Mouse (Mus musculus): ENCODE data around the gene Ggps1.

The Ggps1 gene

GRCm38 (mm10) chr13:14063013-14063941 lies at the start of gene Ggps1, which contains the start of gene Arid4b:
TSS of gene Ggps1 (minus strand) at chr13:14063488.
TSS of gene Arid4b (plus strand) at chr13:14063232.
- peak; percentile 100 for DNase-seq (ENCODE audit: low read depth, low spot score)

GRCm38 (mm10) chr13:14111146-14111545 lies 47.9 kb upstream of the Ggps1 start:
- no peak for DNase-seq (ENCODE audit: low read depth, low spot score)

DNA sequence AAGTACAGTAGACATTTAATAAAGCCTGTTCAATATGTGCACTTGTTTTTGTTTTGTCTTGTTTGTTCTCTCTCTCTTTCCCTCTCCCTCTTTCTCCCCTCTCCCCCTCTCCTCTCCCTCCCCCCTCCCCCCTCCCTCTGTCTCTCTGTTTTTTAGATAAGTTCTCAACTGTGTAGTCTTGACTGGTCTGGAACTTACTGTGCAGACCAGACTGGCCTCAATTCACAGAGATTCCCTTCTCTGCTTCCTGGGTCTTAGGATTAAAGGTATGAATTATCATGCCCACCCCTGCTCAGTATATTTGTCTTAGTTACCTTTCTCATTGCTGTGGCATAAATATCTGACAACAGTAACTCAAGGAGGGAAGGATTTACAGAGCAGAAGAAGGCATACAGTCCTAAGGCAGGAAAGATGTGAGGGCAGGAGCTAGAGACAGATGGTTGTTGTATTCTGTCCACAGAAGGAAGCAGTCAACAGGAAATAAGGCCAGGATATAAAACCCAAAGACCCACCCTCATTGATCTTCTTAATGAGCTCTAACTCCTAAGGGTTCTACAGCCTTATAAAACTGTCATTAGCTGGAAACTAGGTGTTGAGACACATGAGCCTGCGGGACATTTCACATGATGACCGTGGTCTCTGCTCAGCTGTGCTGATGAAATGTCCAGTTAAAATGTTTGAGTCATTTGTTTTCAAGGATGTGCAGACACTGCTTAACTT lies 47.0 kb upstream of the Ggps1 start:
- no peak for DNase-seq (ENCODE audit: low read depth, low spot score)

- no peak for DNase-seq (ENCODE audit: low read depth, low spot score)
Measured at GRCm38 (mm10) chr13:14103026-14103425, 39.7 kb upstream of the Ggps1 start.

- no peak for DNase-seq (ENCODE audit: low read depth, low spot score)
Measured at GRCm38 (mm10) chr13:14088669-14089068, 25.4 kb upstream of the Ggps1 start.

DNA sequence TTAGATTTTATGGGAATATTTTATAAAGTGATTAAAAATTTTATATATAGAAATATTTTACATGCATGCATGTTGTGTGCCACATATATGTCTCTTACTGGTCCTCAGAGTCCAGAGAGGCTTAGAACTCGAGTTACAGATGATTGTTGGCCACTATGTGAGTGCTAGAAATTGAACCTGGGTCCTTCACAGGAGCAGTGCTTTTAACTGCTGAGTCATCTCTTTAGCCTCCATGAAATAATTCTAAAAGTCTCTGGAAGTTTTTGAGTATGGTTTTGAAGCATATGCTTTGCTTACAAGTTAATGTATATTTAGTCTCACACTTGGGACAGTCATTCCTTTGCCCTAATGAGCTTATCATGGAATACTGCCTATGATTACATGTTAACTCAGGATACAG lies 12.0 kb upstream of the Ggps1 start:
- DNase-seq (ENCODE audit: low read depth, low spot score): no peak

- no peak for DNase-seq (ENCODE audit: low read depth, low spot score)
Measured at GRCm38 (mm10) chr13:14074371-14074770, 11.1 kb upstream of the Ggps1 start.

DNA sequence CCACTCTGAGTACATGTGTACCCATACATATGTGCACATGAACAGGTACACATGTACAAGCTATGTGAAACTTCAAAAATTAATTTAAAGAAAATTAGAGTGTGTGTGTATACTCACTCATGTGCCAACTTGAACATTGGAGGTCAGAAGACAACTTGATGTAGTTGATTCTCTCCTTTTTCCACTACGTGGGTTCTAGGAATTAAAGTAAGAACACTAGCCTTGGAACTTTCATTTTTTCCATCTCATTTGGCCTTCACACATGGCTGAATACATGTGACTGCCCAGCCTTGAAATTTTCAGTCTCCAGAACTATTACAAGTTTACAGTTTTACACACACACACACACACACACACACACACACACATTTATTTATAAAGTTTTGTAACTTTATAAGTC lies 6.0 kb upstream of the Ggps1 start:
- no peak for DNase-seq (ENCODE audit: low read depth, low spot score)

DNA sequence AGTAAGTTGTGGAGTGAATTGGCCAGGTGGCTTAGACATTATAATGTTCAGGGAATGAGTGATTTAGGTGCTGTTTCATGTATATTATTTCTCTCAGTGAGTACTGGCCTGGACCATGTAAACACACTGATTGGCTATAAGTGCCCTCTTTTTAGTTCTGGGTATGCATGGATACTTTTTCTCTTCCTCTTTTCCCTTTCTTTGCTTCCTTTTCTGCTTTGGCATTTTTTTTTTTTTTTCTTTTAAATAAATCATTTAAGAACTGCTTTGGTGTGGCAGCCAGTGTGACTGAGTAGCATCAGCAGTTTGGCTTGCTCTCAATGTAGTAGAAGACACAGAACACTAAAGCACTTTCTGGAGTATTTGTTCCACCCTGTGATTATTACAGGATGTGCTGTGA lies 4.7 kb upstream of the Ggps1 start:
- no peak for DNase-seq (ENCODE audit: low read depth, low spot score)

DNA sequence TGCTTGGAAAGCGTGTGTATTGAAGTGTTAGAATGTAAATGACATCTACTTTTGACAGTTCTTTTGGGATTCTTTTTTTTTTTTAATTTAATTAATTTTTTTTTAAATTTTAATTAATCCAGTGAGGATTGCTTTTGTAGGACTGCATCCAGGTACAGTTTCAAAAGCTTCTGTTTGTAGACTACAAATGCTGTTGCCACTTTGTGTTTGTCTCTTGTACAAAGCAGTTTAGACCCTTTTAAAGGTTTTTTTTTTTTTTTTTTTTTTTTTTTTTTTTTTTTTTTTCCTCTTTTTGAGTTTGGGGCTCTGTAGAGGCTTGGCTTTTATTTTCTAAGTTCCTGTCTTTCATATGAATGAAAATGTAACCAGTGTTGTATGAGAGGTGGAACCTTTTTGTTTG lies 2.4 kb upstream of the Ggps1 start:
- no peak for DNase-seq (ENCODE audit: low read depth, low spot score)

DNA sequence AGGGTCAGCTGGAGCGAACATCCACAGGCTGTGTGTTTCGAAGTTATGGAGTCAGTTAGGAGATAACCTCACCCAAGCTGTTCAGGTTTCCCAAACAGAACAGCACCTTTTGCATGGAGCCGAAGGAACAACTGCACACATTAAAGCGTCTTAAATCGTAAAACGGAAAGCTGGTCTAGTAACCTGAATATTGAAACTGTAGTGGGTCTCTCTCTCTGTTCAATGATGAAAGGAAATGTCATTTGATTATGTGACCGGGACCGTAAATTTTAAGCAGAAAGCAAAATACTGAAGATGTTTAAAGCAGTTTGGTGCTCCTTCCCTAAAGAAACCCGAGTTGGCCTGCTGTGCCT lies 1.7 kb upstream of the Ggps1 start:
- no peak for DNase-seq (ENCODE audit: low read depth, low spot score)

- peak; percentile 44 for DNase-seq (ENCODE audit: low read depth, low spot score)
Measured at GRCm38 (mm10) chr13:14064341-14065027, 1.2 kb upstream of the Ggps1 start.

GRCm38 (mm10) chr13:14063942-14064271 lies 619 bp upstream of the Ggps1 start:
- no peak for DNase-seq (ENCODE audit: low read depth, low spot score)

DNA sequence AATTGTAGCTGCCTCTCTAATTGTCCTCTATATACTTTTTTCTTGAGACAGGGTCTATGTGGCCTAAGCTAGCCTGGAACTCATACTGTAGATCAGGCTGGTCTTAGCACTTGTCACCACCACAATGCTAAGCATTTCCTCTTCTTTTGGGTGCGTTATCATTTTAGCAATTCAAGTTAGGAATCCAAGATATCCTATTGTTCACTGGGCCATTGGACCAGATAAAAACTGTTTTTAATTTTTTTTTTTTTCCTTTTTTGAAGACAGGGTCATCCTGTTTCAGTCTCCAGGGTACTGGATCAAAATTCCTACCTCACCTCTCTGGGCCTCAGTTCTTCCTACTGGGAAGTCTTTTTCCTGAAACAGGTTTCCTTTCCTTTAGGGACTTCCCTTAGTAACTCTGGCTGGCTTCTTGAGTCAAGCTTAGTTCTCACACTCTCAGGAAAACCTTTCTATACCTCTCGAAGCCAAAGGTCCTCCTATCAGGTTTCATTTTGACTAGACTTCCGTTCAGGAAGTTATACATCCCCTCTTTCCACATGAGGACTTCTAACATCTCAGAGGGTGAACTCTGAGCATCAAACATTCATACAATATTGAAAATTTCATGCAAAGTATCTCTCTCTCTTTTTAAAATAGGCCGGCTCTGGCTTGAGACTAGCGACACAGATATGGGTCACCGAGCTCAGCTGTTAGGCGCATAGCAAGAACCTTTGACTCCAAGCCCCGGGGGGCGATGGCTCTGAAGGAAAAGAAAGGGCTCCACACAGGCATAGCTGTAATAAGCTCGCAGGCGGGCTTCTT lies 877 bp downstream of the Ggps1 start:
- DNase-seq (ENCODE audit: low read depth, low spot score): peak; percentile 10

GRCm38 (mm10) chr13:14059582-14059981 lies 3.7 kb downstream of the Ggps1 start:
- DNase-seq (ENCODE audit: low read depth, low spot score): no peak

DNA sequence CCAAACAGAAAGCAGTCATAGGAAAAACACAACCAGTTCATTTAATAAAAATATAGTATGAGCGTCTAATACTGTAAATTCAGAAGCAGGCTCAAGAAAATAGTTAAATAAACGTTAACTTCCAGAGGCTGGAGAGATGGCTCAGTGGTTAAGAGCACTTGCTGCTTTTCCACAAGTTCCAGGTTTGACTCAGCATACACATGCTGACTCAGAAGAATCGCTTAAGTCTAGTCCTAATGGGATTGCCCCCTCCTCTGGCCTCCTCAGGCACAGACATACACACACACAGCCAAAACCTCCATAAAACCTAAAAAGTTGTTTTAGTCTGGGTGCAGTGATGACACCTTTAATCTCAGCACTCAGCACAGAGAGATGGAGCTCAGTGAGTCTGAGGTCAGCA lies 6.5 kb downstream of the Ggps1 start:
- DNase-seq (ENCODE audit: low read depth, low spot score): no peak

DNA sequence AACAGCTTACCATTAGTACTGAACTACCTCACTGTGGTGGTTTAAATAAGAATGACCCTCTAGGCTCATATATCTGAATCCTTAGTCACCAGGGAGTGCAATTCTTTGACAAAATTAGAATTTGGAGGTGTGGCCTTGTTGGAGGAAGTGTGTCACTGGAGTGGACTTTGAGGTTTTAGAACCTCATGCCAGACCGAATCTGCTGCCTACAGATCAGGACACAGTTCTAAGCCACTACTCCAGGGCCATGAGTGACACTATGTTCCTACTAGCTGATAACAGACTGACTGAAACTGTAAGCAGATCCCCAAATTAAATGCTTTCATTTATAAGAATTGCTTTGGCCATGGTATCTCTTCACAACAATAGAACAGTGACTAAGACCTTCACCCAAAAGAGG lies 13.4 kb downstream of the Ggps1 start:
- DNase-seq (ENCODE audit: low read depth, low spot score): no peak

DNA sequence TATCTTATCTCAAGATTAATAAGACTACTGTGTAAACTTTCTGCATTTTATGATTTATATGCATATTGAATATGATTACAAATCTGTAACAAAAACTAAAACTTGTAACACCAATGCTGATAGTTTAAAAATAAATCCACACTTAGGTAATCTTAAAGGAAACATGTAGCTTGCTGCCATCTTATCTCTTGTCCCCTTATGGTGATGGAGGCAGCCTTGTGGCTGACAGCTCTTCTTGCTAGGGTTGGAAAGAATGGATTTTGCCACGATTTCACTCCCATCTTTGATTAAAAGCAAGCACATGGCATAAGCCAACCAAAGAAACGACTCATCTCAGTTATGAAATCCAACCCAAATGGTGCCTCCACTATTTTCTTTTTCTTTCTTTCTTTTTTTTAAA lies 18.8 kb downstream of the Ggps1 start:
- no peak for DNase-seq (ENCODE audit: low read depth, low spot score)

- DNase-seq (ENCODE audit: low read depth, low spot score): no peak
Measured at GRCm38 (mm10) chr13:14043851-14044250, 19.4 kb downstream of the Ggps1 start.

DNA sequence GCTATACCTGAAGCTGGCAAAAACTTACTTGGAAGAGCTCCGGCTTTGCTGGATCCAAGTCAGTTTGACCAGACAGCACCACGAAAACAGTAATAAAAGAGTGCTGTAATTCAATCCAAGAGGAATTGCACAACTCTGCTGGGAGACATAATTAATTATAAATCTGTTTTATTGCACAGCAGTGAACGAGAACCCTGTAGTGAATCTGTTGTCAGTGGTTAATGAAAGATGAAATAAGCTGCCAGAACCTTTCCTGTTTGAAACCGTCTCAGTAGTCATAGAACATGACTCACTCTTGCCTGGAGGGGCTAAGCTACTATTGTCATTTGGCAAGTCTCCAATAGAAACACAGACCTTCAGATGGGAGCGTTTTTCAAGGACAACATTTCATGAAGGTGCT lies 23.1 kb downstream of the Ggps1 start:
- DNase-seq (ENCODE audit: low read depth, low spot score): peak; percentile 30

DNA sequence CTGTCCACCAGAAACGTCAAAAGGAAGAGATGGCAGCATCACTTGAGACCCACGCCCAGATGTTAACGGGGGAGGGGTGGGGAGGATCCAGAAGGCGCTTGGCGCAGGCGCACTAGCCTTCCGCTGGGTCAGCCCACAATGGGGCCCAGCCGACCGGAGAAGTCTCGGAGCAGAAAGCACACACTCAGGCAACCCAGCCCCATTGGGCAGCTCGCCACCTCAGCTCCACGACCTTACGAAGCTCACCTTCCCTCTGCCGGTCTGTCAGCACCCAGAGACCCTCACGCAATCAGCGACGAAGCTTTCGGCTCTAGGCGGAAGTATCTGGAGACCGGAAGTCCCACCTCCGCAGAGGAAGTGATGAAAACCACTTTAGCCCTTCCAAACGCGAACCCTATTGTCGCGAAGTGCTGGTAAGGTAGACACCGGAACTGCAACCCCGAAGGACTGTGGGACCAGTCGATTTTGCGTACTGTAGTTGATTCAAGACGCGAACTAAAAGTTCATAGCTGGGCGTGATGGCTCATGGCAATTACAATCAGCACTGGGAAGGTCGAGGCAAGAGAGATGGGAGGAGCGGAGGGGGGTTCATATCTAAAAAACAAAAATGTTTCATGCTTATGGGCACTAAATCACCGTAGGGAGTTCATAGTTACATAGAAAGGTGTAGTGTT lies 23.9 kb downstream of the Ggps1 start, which contains the start of gene Tbce:
Tbce (minus strand) TSS at position 347 of the 674 bp plus-strand sequence.
- DNase-seq (ENCODE audit: low read depth, low spot score): peak; percentile 97

Measured in brain, adult 2 months (tissue).